Mouse (Mus musculus): ENCODE results near the gene Ptrh2. TPM values are rescaled to one million over a fixed set of nuclear protein-coding genes. Genes with fewer than 3 reads are reported as not detected.

Gene Ptrh2
- polyA plus RNA-seq, 1 experiment from 2014 or later, result 41.1 TPM

- H3K36me3 ChIP-seq (ENCODE audit: control insufficient read depth, insufficient read depth, low read length), result peaks cover 41% of the 10 kb centered on the region
- H3K27me3 ChIP-seq (ENCODE audit: control insufficient read depth, insufficient read depth, low read length), result no peaks in the 10 kb centered on the region
- no peak overlapping the region for H3K27ac ChIP-seq (ENCODE audit: low read depth, low read length)
- no peak for ATAC-seq (ENCODE audit: low FRiP score, low TSS enrichment)
- H3K9ac ChIP-seq (ENCODE audit: low read depth, low read length), result no peak overlapping the region
- no peak overlapping the region for H3K4me2 ChIP-seq (replicated peaks; ENCODE audit: low read depth, low read length)
- H3K9me3 ChIP-seq (ENCODE audit: control insufficient read depth, low read length), result no peaks in the 10 kb centered on the region
- no peak overlapping the region for H3K4me3 ChIP-seq (ENCODE audit: low read length)
- H3K4me1 ChIP-seq (ENCODE audit: control insufficient read depth, insufficient read depth, low read length), result no peaks in the 10 kb centered on the region
These were observed 19.8 kb upstream of the Ptrh2 start for GRCm38 (mm10) chr11:86663977-86664376.

GRCm38 (mm10) chr11:86664406-86664805 lies 19.4 kb upstream of the Ptrh2 start:
- Histone ChIP-seq H3K27ac (ENCODE audit: low read depth, low read length) (no peak overlapping the region), H3K9ac (ENCODE audit: low read depth, low read length) (no peak overlapping the region), H3K4me1 (ENCODE audit: control insufficient read depth, insufficient read depth, low read length) (no peaks in the 10 kb centered on the region), H3K4me2 (replicated peaks; ENCODE audit: low read depth, low read length) (no peak overlapping the region), H3K9me3 (ENCODE audit: control insufficient read depth, low read length) (no peaks in the 10 kb centered on the region), H3K36me3 (ENCODE audit: control insufficient read depth, insufficient read depth, low read length) (peaks cover 39% of the 10 kb centered on the region), H3K27me3 (ENCODE audit: control insufficient read depth, insufficient read depth, low read length) (no peaks in the 10 kb centered on the region), H3K4me3 (ENCODE audit: low read length) (no peak overlapping the region)
- ATAC-seq (ENCODE audit: low FRiP score, low TSS enrichment), result no peak
- WGBS, result 96% methylated on average over 3 of the region's 3 CpGs

GRCm38 (mm10) chr11:86667553-86667952 lies 16.2 kb upstream of the Ptrh2 start:
- no peaks in the 10 kb centered on the region for H3K9me3 ChIP-seq (ENCODE audit: control insufficient read depth, low read length)
- H3K4me3 ChIP-seq (ENCODE audit: low read length), result no peak overlapping the region
- ATAC-seq (ENCODE audit: low FRiP score, low TSS enrichment), result no peak
- no peaks in the 10 kb centered on the region for H3K27me3 ChIP-seq (ENCODE audit: control insufficient read depth, insufficient read depth, low read length)
- H3K4me2 ChIP-seq (replicated peaks; ENCODE audit: low read depth, low read length), result no peak overlapping the region
- no peak overlapping the region for H3K9ac ChIP-seq (ENCODE audit: low read depth, low read length)
- WGBS, result 89% methylated on average over 2 of the region's 2 CpGs
- H3K27ac ChIP-seq (ENCODE audit: low read depth, low read length), result no peak overlapping the region
- peaks cover 22% of the 10 kb centered on the region for H3K36me3 ChIP-seq (ENCODE audit: control insufficient read depth, insufficient read depth, low read length)
- H3K4me1 ChIP-seq (ENCODE audit: control insufficient read depth, insufficient read depth, low read length), result no peaks in the 10 kb centered on the region

- 84% methylated on average over 3 of the region's 3 CpGs for WGBS
- no peak overlapping the region for H3K27ac ChIP-seq (ENCODE audit: low read depth, low read length)
- no peaks in the 10 kb centered on the region for H3K4me1 ChIP-seq (ENCODE audit: control insufficient read depth, insufficient read depth, low read length)
- no peak for ATAC-seq (ENCODE audit: low FRiP score, low TSS enrichment)
- H3K27me3 ChIP-seq (ENCODE audit: control insufficient read depth, insufficient read depth, low read length), result no peaks in the 10 kb centered on the region
- H3K4me2 ChIP-seq (replicated peaks; ENCODE audit: low read depth, low read length), result no peak overlapping the region
- no peaks in the 10 kb centered on the region for H3K9me3 ChIP-seq (ENCODE audit: control insufficient read depth, low read length)
- peaks cover 19% of the 10 kb centered on the region for H3K36me3 ChIP-seq (ENCODE audit: control insufficient read depth, insufficient read depth, low read length)
- no peak overlapping the region for H3K9ac ChIP-seq (ENCODE audit: low read depth, low read length)
- no peak overlapping the region for H3K4me3 ChIP-seq (ENCODE audit: low read length)
These were observed 15.6 kb upstream of the Ptrh2 start for GRCm38 (mm10) chr11:86668169-86668568.

GRCm38 (mm10) chr11:86671041-86671675 lies 12.6 kb upstream of the Ptrh2 start:
- 70% methylated on average over 3 of the region's 3 CpGs for WGBS
- Histone ChIP-seq H3K27me3 (ENCODE audit: control insufficient read depth, insufficient read depth, low read length) (no peaks in the 10 kb centered on the region), H3K9ac (ENCODE audit: low read depth, low read length) (no peak overlapping the region), H3K27ac (ENCODE audit: low read depth, low read length) (no peak overlapping the region), H3K4me1 (ENCODE audit: control insufficient read depth, insufficient read depth, low read length) (no peaks in the 10 kb centered on the region), H3K4me3 (ENCODE audit: low read length) (no peak overlapping the region), H3K36me3 (ENCODE audit: control insufficient read depth, insufficient read depth, low read length) (no peaks in the 10 kb centered on the region), H3K9me3 (ENCODE audit: control insufficient read depth, low read length) (no peaks in the 10 kb centered on the region), H3K4me2 (replicated peaks; ENCODE audit: low read depth, low read length) (no peak overlapping the region)
- no peak for ATAC-seq (ENCODE audit: low FRiP score, low TSS enrichment)

GRCm38 (mm10) chr11:86672772-86673171 lies 11.0 kb upstream of the Ptrh2 start:
- no peaks in the 10 kb centered on the region for H3K36me3 ChIP-seq (ENCODE audit: control insufficient read depth, insufficient read depth, low read length)
- ATAC-seq (ENCODE audit: low FRiP score, low TSS enrichment), result no peak
- 73% methylated on average over 3 of the region's 3 CpGs for WGBS

GRCm38 (mm10) chr11:86675520-86675919 lies 8.3 kb upstream of the Ptrh2 start:
- no peak overlapping the region for H3K4me2 ChIP-seq (replicated peaks; ENCODE audit: low read depth, low read length)
- 87% methylated on average over 4 of the region's 4 CpGs for WGBS

More at GRCm38 (mm10) chr11:86672772-86673171, 11.0 kb upstream of the Ptrh2 start:
- Histone ChIP-seq H3K4me1 (ENCODE audit: control insufficient read depth, insufficient read depth, low read length) (no peaks in the 10 kb centered on the region), H3K4me3 (ENCODE audit: low read length) (no peak overlapping the region), H3K27me3 (ENCODE audit: control insufficient read depth, insufficient read depth, low read length) (no peaks in the 10 kb centered on the region), H3K4me2 (replicated peaks; ENCODE audit: low read depth, low read length) (no peak overlapping the region), H3K27ac (ENCODE audit: low read depth, low read length) (no peak overlapping the region), H3K9me3 (ENCODE audit: control insufficient read depth, low read length) (no peaks in the 10 kb centered on the region), H3K9ac (ENCODE audit: low read depth, low read length) (no peak overlapping the region)

GRCm38 (mm10) chr11:86678957-86679356 lies 4.8 kb upstream of the Ptrh2 start:
- no peak for ATAC-seq (ENCODE audit: low FRiP score, low TSS enrichment)
- 39% methylated on average over 5 of the region's 5 CpGs for WGBS

More at GRCm38 (mm10) chr11:86675520-86675919, 8.3 kb upstream of the Ptrh2 start:
- Histone ChIP-seq H3K4me1 (ENCODE audit: control insufficient read depth, insufficient read depth, low read length) (peaks cover 5% of the 10 kb centered on the region; the same call in 1 of the 2 replicates), H3K27me3 (ENCODE audit: control insufficient read depth, insufficient read depth, low read length) (no peaks in the 10 kb centered on the region), H3K9ac (ENCODE audit: low read depth, low read length) (no peak overlapping the region), H3K36me3 (ENCODE audit: control insufficient read depth, insufficient read depth, low read length) (no peaks in the 10 kb centered on the region), H3K9me3 (ENCODE audit: control insufficient read depth, low read length) (no peaks in the 10 kb centered on the region), H3K4me3 (ENCODE audit: low read length) (no peak overlapping the region), H3K27ac (ENCODE audit: low read depth, low read length) (no peak overlapping the region)
- no peak for ATAC-seq (ENCODE audit: low FRiP score, low TSS enrichment)

GRCm38 (mm10) chr11:86680729-86681128 lies 3.1 kb upstream of the Ptrh2 start:
- Histone ChIP-seq H3K4me1 (ENCODE audit: control insufficient read depth, insufficient read depth, low read length) (peaks cover 25% of the 10 kb centered on the region), H3K4me3 (ENCODE audit: low read length) (no peak overlapping the region), H3K27ac (ENCODE audit: low read depth, low read length) (no peak overlapping the region), H3K27me3 (ENCODE audit: control insufficient read depth, insufficient read depth, low read length) (no peaks in the 10 kb centered on the region), H3K9ac (ENCODE audit: low read depth, low read length) (no peak overlapping the region), H3K36me3 (ENCODE audit: control insufficient read depth, insufficient read depth, low read length) (no peaks in the 10 kb centered on the region), H3K4me2 (replicated peaks; ENCODE audit: low read depth, low read length) (no peak overlapping the region), H3K9me3 (ENCODE audit: control insufficient read depth, low read length) (no peaks in the 10 kb centered on the region)
- ATAC-seq (ENCODE audit: low FRiP score, low TSS enrichment), result no peak
- 92% methylated on average over 3 of the region's 3 CpGs for WGBS

More at GRCm38 (mm10) chr11:86678957-86679356, 4.8 kb upstream of the Ptrh2 start:
- Histone ChIP-seq H3K4me1 (ENCODE audit: control insufficient read depth, insufficient read depth, low read length) (peaks cover 14% of the 10 kb centered on the region; the same call in 1 of the 2 replicates), H3K4me2 (replicated peaks; ENCODE audit: low read depth, low read length) (no peak overlapping the region), H3K4me3 (ENCODE audit: low read length) (no peak overlapping the region), H3K36me3 (ENCODE audit: control insufficient read depth, insufficient read depth, low read length) (no peaks in the 10 kb centered on the region), H3K9me3 (ENCODE audit: control insufficient read depth, low read length) (no peaks in the 10 kb centered on the region), H3K27me3 (ENCODE audit: control insufficient read depth, insufficient read depth, low read length) (no peaks in the 10 kb centered on the region), H3K9ac (ENCODE audit: low read depth, low read length) (no peak overlapping the region), H3K27ac (ENCODE audit: low read depth, low read length) (peak overlapping the region; percentile 37; the same call in 1 of the 2 replicates)
